Mouse (Mus musculus): ENCODE data around the gene Pheta1. TPM values are rescaled to one million over a fixed set of nuclear protein-coding genes. Genes with fewer than 3 reads are reported as not detected.

Pheta1 gene
- polyA plus RNA-seq, 1 experiment from 2014 or later = 22.6 TPM

GRCm38 (mm10) chr5:121833159-121833558, 15.6 kb upstream of the Pheta1 start:
- no peaks in the 10 kb centered on the region for H3K9me3 ChIP-seq (ENCODE audit: control insufficient read depth, low read length)
- peaks cover 40% of the 10 kb centered on the region; the same call in 1 of the 2 replicates for H3K4me1 ChIP-seq (ENCODE audit: control insufficient read depth, insufficient read depth, low read length)
- peaks cover 13% of the 10 kb centered on the region for H3K27me3 ChIP-seq (ENCODE audit: control insufficient read depth, insufficient read depth, low read length)
- ATAC-seq (ENCODE audit: low read depth) = no peak
- no peak overlapping the region for H3K27ac ChIP-seq (ENCODE audit: low read depth, low read length)
- H3K4me2 ChIP-seq (ENCODE audit: low read depth, low read length) = no peak overlapping the region
- H3K36me3 ChIP-seq (ENCODE audit: control insufficient read depth, insufficient read depth, low read length) = no peaks in the 10 kb centered on the region; the same call in 1 of the 2 replicates
- 96% methylated on average over 2 of the region's 2 CpGs for WGBS
- H3K9ac ChIP-seq (replicated peaks; ENCODE audit: low read depth, low read length) = no peak overlapping the region
- no peak overlapping the region for H3K4me3 ChIP-seq (ENCODE audit: low read depth, low read length)

GRCm38 (mm10) chr5:121833572-121834240, 15.1 kb upstream of the Pheta1 start:
- Histone ChIP-seq H3K9ac (replicated peaks; ENCODE audit: low read depth, low read length) (0 out of 2 replicates have a peak overlapping the region, but pooled peaks have one; percentile 16), H3K4me3 (ENCODE audit: low read depth, low read length) (no peak overlapping the region), H3K4me2 (ENCODE audit: low read depth, low read length) (no peak overlapping the region), H3K4me1 (ENCODE audit: control insufficient read depth, insufficient read depth, low read length) (peaks cover 34% of the 10 kb centered on the region; the same call in 1 of the 2 replicates), H3K27ac (ENCODE audit: low read depth, low read length) (no peak overlapping the region), H3K9me3 (ENCODE audit: control insufficient read depth, low read length) (no peaks in the 10 kb centered on the region), H3K27me3 (ENCODE audit: control insufficient read depth, insufficient read depth, low read length) (peaks cover 13% of the 10 kb centered on the region), H3K36me3 (ENCODE audit: control insufficient read depth, insufficient read depth, low read length) (no peaks in the 10 kb centered on the region; the same call in 1 of the 2 replicates)
- WGBS = 40% methylated on average over 10 of the region's 10 CpGs
- ATAC-seq (ENCODE audit: low read depth) = no peak

GRCm38 (mm10) chr5:121834241-121834606, 14.6 kb upstream of the Pheta1 start:
- Histone ChIP-seq H3K36me3 (ENCODE audit: control insufficient read depth, insufficient read depth, low read length) (no peaks in the 10 kb centered on the region; the same call in 1 of the 2 replicates), H3K27me3 (ENCODE audit: control insufficient read depth, insufficient read depth, low read length) (peaks cover 16% of the 10 kb centered on the region), H3K9ac (replicated peaks; ENCODE audit: low read depth, low read length) (no peak overlapping the region), H3K4me2 (ENCODE audit: low read depth, low read length) (peak overlapping the region; percentile 14; the same call in 1 of the 2 replicates), H3K4me3 (ENCODE audit: low read depth, low read length) (no peak overlapping the region), H3K27ac (ENCODE audit: low read depth, low read length) (no peak overlapping the region), H3K4me1 (ENCODE audit: control insufficient read depth, insufficient read depth, low read length) (peaks cover 30% of the 10 kb centered on the region; the same call in 1 of the 2 replicates), H3K9me3 (ENCODE audit: control insufficient read depth, low read length) (no peaks in the 10 kb centered on the region)
- WGBS = 71% methylated on average over 7 of the region's 7 CpGs
- no peak for ATAC-seq (ENCODE audit: low read depth)

- peak overlapping the region; percentile 90 for H3K4me2 ChIP-seq (ENCODE audit: low read depth, low read length)
- 30% methylated on average over 12 of the region's 12 CpGs for WGBS
- H3K27ac ChIP-seq (ENCODE audit: low read depth, low read length) = no peak overlapping the region
- peaks cover 29% of the 10 kb centered on the region; the same call in 1 of the 2 replicates for H3K4me1 ChIP-seq (ENCODE audit: control insufficient read depth, insufficient read depth, low read length)
- no peak for ATAC-seq (ENCODE audit: low read depth)
- no peaks in the 10 kb centered on the region for H3K9me3 ChIP-seq (ENCODE audit: control insufficient read depth, low read length)
- H3K4me3 ChIP-seq (ENCODE audit: low read depth, low read length) = peak overlapping the region; percentile 68
- peaks cover 19% of the 10 kb centered on the region for H3K27me3 ChIP-seq (ENCODE audit: control insufficient read depth, insufficient read depth, low read length)
- no peaks in the 10 kb centered on the region; the same call in 1 of the 2 replicates for H3K36me3 ChIP-seq (ENCODE audit: control insufficient read depth, insufficient read depth, low read length)
- peak overlapping the region; percentile 67; the same call in 1 of the 2 replicates for H3K9ac ChIP-seq (replicated peaks; ENCODE audit: low read depth, low read length)
Observed at GRCm38 (mm10) chr5:121834991-121835747, 13.6 kb upstream of the Pheta1 start.

- Histone ChIP-seq H3K4me2 (ENCODE audit: low read depth, low read length) (peak overlapping the region; percentile 90), H3K27ac (ENCODE audit: low read depth, low read length) (peak overlapping the region; percentile 22; the same call in 1 of the 2 replicates), H3K4me1 (ENCODE audit: control insufficient read depth, insufficient read depth, low read length) (peaks cover 29% of the 10 kb centered on the region; the same call in 1 of the 2 replicates), H3K9me3 (ENCODE audit: control insufficient read depth, low read length) (no peaks in the 10 kb centered on the region), H3K9ac (replicated peaks; ENCODE audit: low read depth, low read length) (peak overlapping the region; percentile 67), H3K36me3 (ENCODE audit: control insufficient read depth, insufficient read depth, low read length) (no peaks in the 10 kb centered on the region; the same call in 1 of the 2 replicates), H3K27me3 (ENCODE audit: control insufficient read depth, insufficient read depth, low read length) (peaks cover 19% of the 10 kb centered on the region), H3K4me3 (ENCODE audit: low read depth, low read length) (peak overlapping the region; percentile 68)
- under 1% methylated on average over 48 of the region's 51 CpGs for WGBS
- 0 out of 2 replicates have a peak, but pooled peaks have one; percentile 3 for ATAC-seq (ENCODE audit: low read depth)
Observed at GRCm38 (mm10) chr5:121835949-121836691, 12.7 kb upstream of the Pheta1 start.

- H3K4me2 ChIP-seq (ENCODE audit: low read depth, low read length) = peak overlapping the region; percentile 90
- peak overlapping the region; percentile 67 for H3K9ac ChIP-seq (replicated peaks; ENCODE audit: low read depth, low read length)
- peaks cover 19% of the 10 kb centered on the region for H3K27me3 ChIP-seq (ENCODE audit: control insufficient read depth, insufficient read depth, low read length)
- H3K4me1 ChIP-seq (ENCODE audit: control insufficient read depth, insufficient read depth, low read length) = peaks cover 29% of the 10 kb centered on the region; the same call in 1 of the 2 replicates
- no peaks in the 10 kb centered on the region for H3K9me3 ChIP-seq (ENCODE audit: control insufficient read depth, low read length)
- no peaks in the 10 kb centered on the region for H3K36me3 ChIP-seq (ENCODE audit: control insufficient read depth, insufficient read depth, low read length)
- peak overlapping the region; percentile 68 for H3K4me3 ChIP-seq (ENCODE audit: low read depth, low read length)
- WGBS = under 1% methylated on average over 65 of the region's 77 CpGs
- peak; percentile 71 for ATAC-seq (ENCODE audit: low read depth)
- peak overlapping the region; percentile 22; the same call in 1 of the 2 replicates for H3K27ac ChIP-seq (ENCODE audit: low read depth, low read length)
Observed at GRCm38 (mm10) chr5:121836692-121837415, 11.9 kb upstream of the Pheta1 start.

- WGBS = under 1% methylated on average over 35 of the region's 35 CpGs
- ATAC-seq (ENCODE audit: low read depth) = peak; percentile 5; the same call in 1 of the 2 replicates
- Histone ChIP-seq H3K9me3 (ENCODE audit: control insufficient read depth, low read length) (no peaks in the 10 kb centered on the region), H3K9ac (replicated peaks; ENCODE audit: low read depth, low read length) (peak within 1 kb of the TSS; percentile 67), H3K4me3 (ENCODE audit: low read depth, low read length) (peak within 1 kb of the TSS; percentile 68), H3K4me2 (ENCODE audit: low read depth, low read length) (peak within 1 kb of the TSS; percentile 90), H3K4me1 (ENCODE audit: control insufficient read depth, insufficient read depth, low read length) (peaks cover 26% of the 10 kb centered on the region; the same call in 1 of the 2 replicates), H3K27ac (ENCODE audit: low read depth, low read length) (peak within 1 kb of the TSS; percentile 22; the same call in 1 of the 2 replicates), H3K36me3 (ENCODE audit: control insufficient read depth, insufficient read depth, low read length) (no peaks in the 10 kb centered on the region), H3K27me3 (ENCODE audit: control insufficient read depth, insufficient read depth, low read length) (peaks cover 19% of the 10 kb centered on the region)
Observed at GRCm38 (mm10) chr5:121837441-121838340, 11.1 kb upstream of the Pheta1 start, which contains the start of gene Sh2b3. TSS of gene Sh2b3 (minus strand) at chr5:121837646.
